Mouse (Mus musculus) midbrain, embryonic 11.5 days (tissue): ENCODE measurements around the gene D930048N14Rik. TPM values are rescaled to one million over a fixed set of nuclear protein-coding genes. Genes with fewer than 3 reads are reported as not detected.

Source experiments
- ATAC-seq: fragments of 200-750 bp; cut with Nextera tagmentation; 2 replicates; pipeline ENCODE4 v1.8.0; 2017; ENCODE audit warnings: moderate TSS enrichment, moderate library complexity; ENCODE audit not compliant: low FRiP score
- DNase-seq: peaks from one replicate; pipeline ENCODE4 v3.0.0; 2015; ENCODE audit warnings: low spot score; ENCODE audit errors: missing footprints
- H3K27ac ChIP-seq: fragments of 300-500 bp; sonication (generic); 2 replicates; pipeline ENCODE4 v1.5.1; 2014; ENCODE audit warnings: low read depth, low read length
- H3K27me3 ChIP-seq: fragments of 300-500 bp; sonication (generic); 2 replicates; pipeline ENCODE4 v1.6.1; 2014; ENCODE audit warnings: mild to moderate bottlenecking, low read length, moderate library complexity, mixed read lengths; ENCODE audit not compliant: control insufficient read depth, insufficient read depth
- H3K36me3 ChIP-seq: fragments of 300-500 bp; sonication (generic); 2 replicates; pipeline ENCODE4 v1.6.1; 2014; ENCODE audit warnings: mild to moderate bottlenecking, low read length, moderate library complexity, mixed read lengths; ENCODE audit not compliant: control insufficient read depth, insufficient read depth
- H3K4me1 ChIP-seq: fragments of 300-500 bp; sonication (generic); 2 replicates; pipeline ENCODE4 v1.6.1; 2014; ENCODE audit warnings: low read length; ENCODE audit not compliant: control insufficient read depth, insufficient read depth
- H3K4me2 ChIP-seq: fragments of 300-500 bp; sonication (generic); 2 replicates; pipeline ENCODE4 v1.6.1; 2014; ENCODE audit warnings: mild to moderate bottlenecking, moderate library complexity
- H3K4me3 ChIP-seq: fragments of 300-500 bp; sonication (generic); 2 replicates; pipeline ENCODE4 v1.5.1; 2014; ENCODE audit warnings: low read depth, low read length
- H3K9ac ChIP-seq: fragments of 300-500 bp; sonication (generic); 2 replicates; pipeline ENCODE4 v1.6.1; 2014; ENCODE audit warnings: low read length
- H3K9me3 ChIP-seq: fragments of 300-500 bp; sonication (generic); 2 replicates; pipeline ENCODE4 v1.6.1; 2016; ENCODE audit warnings: low read length; ENCODE audit not compliant: control insufficient read depth
- WGBS: fragments of 180-500 bp; shearing (Covaris S2); extraction: QIAGEN DNeasy Blood & Tissue Kit; methylation state at CpG from one replicate; pipeline ENCODE4 v1.1.7; 2014; 5-methylcytosine and 5-hydroxymethylcytosine counted together
- polyA plus RNA-seq: library from polyadenylated mRNA; unstranded; fragments of >200 nt; fragmentation: Nextera tagmentation; extraction: Ambion mirVana; gene quantifications from 2 replicates; pipeline ENCODE4 v1.2.1, GENCODE M21; 2014

The D930048N14Rik gene
- polyA plus RNA-seq, 1 experiment from 2014 or later = 0.18 TPM

DNA sequence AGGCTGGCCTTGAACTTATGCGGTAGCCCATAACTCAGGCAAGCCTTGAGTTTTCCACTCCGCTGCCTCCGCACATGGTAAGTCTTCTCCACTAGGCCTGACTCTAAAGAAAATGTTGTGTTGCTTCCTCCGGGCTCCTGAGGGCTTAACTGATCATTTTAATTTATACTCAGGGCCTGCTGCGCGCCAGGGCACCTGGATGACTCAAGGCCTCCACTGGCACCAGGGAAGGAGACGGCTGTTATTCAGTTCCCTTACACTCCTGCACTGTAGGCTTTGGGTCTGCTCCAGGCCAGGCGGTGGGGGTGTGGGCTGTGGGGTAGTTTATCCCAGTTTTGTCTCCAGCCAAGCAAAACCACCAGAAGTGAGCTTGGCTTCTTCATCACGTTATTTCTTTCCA lies 22.5 kb downstream of the D930048N14Rik start:
- no peak for DNase-seq

DNA sequence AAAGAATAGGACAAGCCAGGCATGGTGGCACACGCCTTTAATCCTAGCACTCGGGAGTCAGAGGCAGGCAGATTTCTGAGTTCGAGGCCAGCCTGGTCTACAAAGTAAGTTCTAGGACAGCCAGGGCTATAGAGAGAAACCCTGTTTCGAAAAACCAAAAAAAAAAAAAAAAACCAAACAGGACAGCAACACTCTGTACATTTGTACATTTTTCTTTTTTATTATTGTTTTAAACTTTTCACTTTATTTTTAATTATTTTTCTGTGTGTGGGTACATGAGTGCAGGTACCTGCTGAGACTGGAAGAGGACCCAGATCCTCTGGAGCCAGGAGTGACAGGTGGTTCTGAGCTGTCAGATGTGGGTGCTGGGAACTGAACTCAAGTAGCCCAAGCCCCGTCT lies 24.6 kb downstream of the D930048N14Rik start:
- Histone ChIP-seq H3K4me2 (no peak overlapping the region), H3K9me3 (no peaks in the 10 kb centered on the region), H3K4me1 (no peaks in the 10 kb centered on the region), H3K27me3 (no peaks in the 10 kb centered on the region), H3K36me3 (no peaks in the 10 kb centered on the region), H3K9ac (no peak overlapping the region), H3K4me3 (no peak overlapping the region), H3K27ac (no peak overlapping the region)
- no peak for ATAC-seq
- DNase-seq = no peak
- WGBS = 77% methylated on average over 5 of the region's 5 CpGs

More for the DNA sequence above, 22.5 kb downstream of the D930048N14Rik start:
- no peak overlapping the region for H3K9ac ChIP-seq
- H3K4me1 ChIP-seq = no peaks in the 10 kb centered on the region
- no peak overlapping the region for H3K4me2 ChIP-seq
- no peaks in the 10 kb centered on the region for H3K36me3 ChIP-seq
- WGBS = 83% methylated on average over 9 of the region's 9 CpGs
- no peak for ATAC-seq
- H3K9me3 ChIP-seq = no peaks in the 10 kb centered on the region
- H3K27me3 ChIP-seq = no peaks in the 10 kb centered on the region
- H3K4me3 ChIP-seq = no peak overlapping the region
- no peak overlapping the region for H3K27ac ChIP-seq

DNA sequence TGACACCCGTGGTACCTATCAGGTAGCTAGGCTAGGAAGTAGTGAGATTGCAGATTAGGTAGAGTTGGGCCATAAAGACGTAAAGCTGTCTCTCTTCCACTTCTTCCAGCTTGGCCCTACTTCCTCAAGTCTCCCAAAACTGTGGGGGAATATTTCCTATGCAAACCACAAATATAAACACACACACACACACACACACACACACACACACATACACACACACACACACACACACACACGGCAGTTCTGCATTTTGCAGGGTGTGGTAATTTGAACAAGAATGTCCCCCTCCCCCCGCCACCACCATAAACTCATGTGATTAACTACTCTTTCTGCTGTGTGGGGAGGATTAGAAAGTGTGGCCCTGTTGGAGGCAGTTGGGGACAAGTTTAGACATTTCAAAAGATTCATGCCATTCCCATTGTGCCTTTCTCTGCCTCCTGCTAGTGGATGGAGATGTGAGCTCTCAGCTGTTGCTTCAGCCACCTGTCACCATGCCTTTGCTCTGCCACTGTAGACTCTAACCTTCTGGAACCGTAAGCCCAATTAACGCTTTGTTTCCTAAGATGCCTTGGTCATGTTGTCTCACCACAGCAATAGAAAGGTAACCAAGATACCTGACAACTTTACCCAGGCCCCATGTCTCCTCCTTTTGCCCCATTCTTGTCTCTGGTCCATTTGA lies 27.1 kb downstream of the D930048N14Rik start:
- Histone ChIP-seq H3K9ac (no peak overlapping the region), H3K4me1 (no peaks in the 10 kb centered on the region), H3K4me2 (no peak overlapping the region), H3K27me3 (no peaks in the 10 kb centered on the region), H3K36me3 (no peaks in the 10 kb centered on the region), H3K27ac (no peak overlapping the region), H3K9me3 (no peaks in the 10 kb centered on the region), H3K4me3 (no peak overlapping the region)
- DNase-seq = no peak
- 75% methylated on average over 6 of the region's 6 CpGs for WGBS
- no peak for ATAC-seq

DNA sequence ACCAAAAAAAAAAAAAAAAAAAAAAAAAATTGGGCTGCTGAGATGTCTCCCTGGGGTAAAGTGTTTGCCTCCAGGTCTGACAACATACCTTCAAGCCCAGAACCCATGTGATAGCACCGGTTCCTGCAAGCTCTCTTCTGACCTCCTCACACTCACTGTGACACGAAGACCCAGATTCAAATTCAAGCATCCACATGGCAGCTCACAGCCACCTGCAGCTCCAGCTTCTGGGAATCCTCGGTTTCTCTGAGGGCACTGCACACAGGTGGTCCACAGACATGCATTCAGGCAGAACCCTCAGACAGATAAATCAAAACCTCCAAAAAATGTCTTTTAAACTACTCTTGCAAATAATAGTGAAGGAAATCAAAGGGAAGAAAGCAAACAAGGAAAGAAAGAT lies 28.7 kb downstream of the D930048N14Rik start:
- H3K27ac ChIP-seq = no peak overlapping the region
- no peaks in the 10 kb centered on the region for H3K4me1 ChIP-seq
- no peaks in the 10 kb centered on the region for H3K36me3 ChIP-seq
- H3K9me3 ChIP-seq = no peaks in the 10 kb centered on the region
- no peaks in the 10 kb centered on the region for H3K27me3 ChIP-seq
- H3K9ac ChIP-seq = no peak overlapping the region
- H3K4me3 ChIP-seq = no peak overlapping the region
- DNase-seq (no peak), ATAC-seq (no peak)
- WGBS = 81% methylated on average over 3 of the region's 3 CpGs
- no peak overlapping the region for H3K4me2 ChIP-seq

DNA sequence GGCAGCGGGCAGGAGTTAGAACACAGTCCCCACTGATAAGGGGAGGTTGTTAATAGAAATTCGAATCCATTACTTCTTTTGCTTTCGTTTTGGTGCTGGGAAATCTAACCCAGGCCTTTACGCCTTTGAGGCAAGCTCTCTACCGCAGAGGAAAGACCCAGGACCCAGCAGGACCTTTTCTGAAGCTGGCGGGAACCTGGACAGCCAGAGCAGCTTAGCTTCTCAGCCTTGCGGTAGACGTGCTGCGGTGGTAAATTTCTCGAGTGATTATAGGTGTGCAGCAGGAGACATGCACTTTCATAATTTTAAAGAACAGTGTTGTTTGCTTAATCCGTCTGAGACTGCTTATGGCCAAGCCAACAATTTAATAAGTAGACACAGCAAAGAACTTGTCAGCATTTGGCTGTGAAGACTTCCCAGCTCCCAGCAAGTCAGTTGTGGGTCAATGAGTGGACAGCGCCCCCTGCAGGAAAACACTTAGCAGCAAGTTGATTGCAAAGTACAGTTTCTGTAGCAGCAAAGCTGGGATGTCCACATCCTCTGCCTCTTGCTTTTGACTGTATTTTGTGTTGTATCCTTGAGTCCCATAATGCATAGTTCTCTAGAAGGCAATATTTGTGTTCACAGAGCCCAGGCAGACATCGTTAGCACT lies 30.7 kb downstream of the D930048N14Rik start:
- no peak for ATAC-seq
- no peak overlapping the region for H3K4me3 ChIP-seq
- peak; percentile 95 for DNase-seq
- no peaks in the 10 kb centered on the region for H3K27me3 ChIP-seq
- WGBS = 33% methylated on average over 13 of the region's 13 CpGs
- H3K9me3 ChIP-seq = no peaks in the 10 kb centered on the region
- no peak overlapping the region for H3K27ac ChIP-seq
- H3K4me2 ChIP-seq = no peak overlapping the region
- H3K36me3 ChIP-seq = no peaks in the 10 kb centered on the region
- no peak overlapping the region for H3K9ac ChIP-seq
- H3K4me1 ChIP-seq = no peaks in the 10 kb centered on the region

DNA sequence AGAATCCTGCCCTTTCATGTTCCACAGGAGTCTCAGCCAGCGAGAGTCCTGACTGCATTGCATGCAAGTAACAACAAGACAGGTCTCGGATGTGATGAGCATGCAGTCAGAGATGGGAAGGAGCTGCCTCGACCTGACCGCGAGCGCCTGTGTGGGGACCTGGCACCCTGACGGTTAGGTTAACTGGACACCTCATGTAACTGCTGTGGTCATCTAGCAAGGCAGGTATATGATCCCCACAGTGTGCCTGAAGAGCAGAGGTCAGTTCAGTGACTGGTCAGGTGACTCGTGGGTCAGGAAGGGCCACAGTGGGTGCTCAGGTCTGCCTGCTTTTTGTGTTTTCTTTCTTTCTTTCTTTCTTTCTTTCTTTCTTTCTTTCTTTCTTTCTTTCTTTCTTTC lies 31.2 kb downstream of the D930048N14Rik start:
- H3K27ac ChIP-seq = no peak overlapping the region
- H3K4me2 ChIP-seq = no peak overlapping the region
- no peaks in the 10 kb centered on the region for H3K27me3 ChIP-seq
- WGBS = 42% methylated on average over 8 of the region's 8 CpGs
- no peaks in the 10 kb centered on the region for H3K9me3 ChIP-seq
- no peaks in the 10 kb centered on the region for H3K36me3 ChIP-seq
- no peak overlapping the region for H3K9ac ChIP-seq
- no peak for DNase-seq
- ATAC-seq = no peak
- no peaks in the 10 kb centered on the region for H3K4me1 ChIP-seq
- H3K4me3 ChIP-seq = no peak overlapping the region

DNA sequence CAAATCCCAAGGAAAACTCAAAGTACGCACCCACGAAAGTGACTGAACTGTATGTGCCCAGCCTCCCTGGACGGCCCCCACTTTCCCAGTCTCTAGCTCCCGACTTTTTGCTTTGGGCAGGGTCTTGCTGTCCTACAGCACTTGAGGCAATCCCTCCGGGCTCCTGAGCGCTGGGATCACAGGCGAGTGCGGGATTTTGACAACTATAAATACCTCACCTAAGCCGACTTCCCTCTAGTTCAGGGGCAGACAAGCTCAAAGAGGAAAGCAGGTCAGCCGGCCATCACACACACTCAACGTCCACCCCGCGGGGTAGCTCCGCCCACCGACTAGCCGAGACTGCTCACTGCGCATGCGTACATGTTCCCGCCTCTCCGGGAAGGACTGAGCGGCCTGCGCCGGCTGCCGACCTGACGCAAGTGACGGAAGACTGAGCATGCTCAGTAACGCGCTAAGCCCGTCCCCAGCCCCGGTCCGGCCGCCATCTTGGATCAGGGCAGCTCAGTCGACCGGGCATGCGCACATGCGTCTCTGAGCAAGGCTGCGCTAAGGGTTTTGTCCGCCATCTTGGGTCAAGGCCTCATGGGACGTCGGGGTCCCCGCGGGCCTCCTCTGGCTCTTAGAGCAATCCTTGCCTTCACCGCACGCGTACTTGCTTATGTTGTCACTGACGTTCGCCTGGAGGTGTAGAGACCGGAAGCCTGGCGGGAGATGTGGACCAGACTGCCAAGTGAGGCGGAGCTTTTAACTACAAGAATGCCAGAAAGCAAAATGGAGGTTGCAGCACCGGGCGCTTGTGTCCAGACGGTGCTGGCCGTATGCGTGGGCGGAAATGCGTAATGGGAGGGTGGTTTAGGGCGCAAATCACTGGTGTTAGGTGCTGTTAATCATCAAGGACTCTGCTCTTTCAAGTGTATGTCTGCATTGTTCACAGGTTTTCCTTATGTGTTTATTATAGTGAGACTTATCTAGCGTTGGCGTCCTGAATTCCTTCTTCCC lies 37.9 kb downstream of the D930048N14Rik start, which contains the start of gene 0610009B22Rik:
TSS of gene 0610009B22Rik (minus strand) at position 545 of the 999 bp plus-strand sequence.
- no peaks in the 10 kb centered on the region for H3K27me3 ChIP-seq
- under 1% methylated on average over 60 of the region's 60 CpGs for WGBS
- peak within 1 kb of the TSS; percentile 90 for H3K27ac ChIP-seq
- peak within 1 kb of the TSS; percentile 67 for H3K4me3 ChIP-seq
- peaks cover 5% of the 10 kb centered on the region for H3K4me1 ChIP-seq
- DNase-seq = peak; percentile 100
- H3K4me2 ChIP-seq = peak within 1 kb of the TSS; percentile 79
- H3K9me3 ChIP-seq = no peaks in the 10 kb centered on the region
- H3K36me3 ChIP-seq = no peaks in the 10 kb centered on the region
- H3K9ac ChIP-seq = peak within 1 kb of the TSS; percentile 90
- ATAC-seq = peak; percentile 99

DNA sequence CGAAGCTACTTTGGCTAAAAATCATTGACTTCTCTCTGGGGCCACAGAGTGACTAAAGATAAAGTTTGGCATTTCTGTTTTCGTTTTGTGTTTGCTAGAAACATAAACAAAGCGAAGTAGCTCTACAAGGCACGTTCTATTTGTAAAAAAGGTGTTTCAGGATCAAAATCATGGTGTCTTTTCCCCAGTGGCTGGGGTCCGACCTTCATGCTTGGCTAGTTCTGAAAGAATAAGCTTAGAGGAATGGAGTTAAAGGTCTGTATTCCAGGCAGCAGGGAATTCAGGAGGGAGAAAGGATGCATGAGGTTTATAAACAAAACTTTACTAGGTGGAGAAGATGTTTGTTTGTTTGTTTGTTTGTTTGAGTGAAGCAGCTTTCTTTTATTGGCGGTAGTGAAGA lies 38.6 kb downstream of the D930048N14Rik start:
- Histone ChIP-seq H3K4me3 (peak overlapping the region; percentile 67), H3K4me2 (peak overlapping the region; percentile 66), H3K27ac (peak overlapping the region; percentile 90), H3K36me3 (no peaks in the 10 kb centered on the region), H3K9me3 (no peaks in the 10 kb centered on the region), H3K4me1 (peaks cover 5% of the 10 kb centered on the region), H3K9ac (peak overlapping the region; percentile 73), H3K27me3 (no peaks in the 10 kb centered on the region)
- DNase-seq = no peak
- WGBS = 21% methylated on average over 6 of the region's 6 CpGs
- ATAC-seq = no peak
